Mouse (Mus musculus): ENCODE results near the gene Ccdc188. TPM values are rescaled to one million over a fixed set of nuclear protein-coding genes. Genes with fewer than 3 reads are reported as not detected.

Ccdc188 gene
- polyA plus RNA-seq, 1 experiment from 2014 or later = not detected

GRCm38 (mm10) chr16:18213689-18214088 lies 4.0 kb upstream of the Ccdc188 start:
- Histone ChIP-seq H3K36me3 (ENCODE audit: control insufficient read depth, insufficient read depth, low read length) (no peaks in the 10 kb centered on the region), H3K27me3 (ENCODE audit: control insufficient read depth, insufficient read depth, low read length) (no peaks in the 10 kb centered on the region), H3K27ac (ENCODE audit: low read depth, low read length) (peak overlapping the region; percentile 83), H3K9me3 (ENCODE audit: control insufficient read depth, low read length) (no peaks in the 10 kb centered on the region), H3K4me1 (ENCODE audit: control insufficient read depth, insufficient read depth, low read length) (peaks cover 23% of the 10 kb centered on the region), H3K9ac (ENCODE audit: low read length) (peak overlapping the region; percentile 49), H3K4me3 (ENCODE audit: low read depth, low read length) (peak overlapping the region; percentile 9), H3K4me2 (peak overlapping the region; percentile 46)
- DNase-seq (ENCODE audit: low spot score, missing footprints) (peak; percentile 99), ATAC-seq (ENCODE audit: low FRiP score) (peak; percentile 95)
- 22% methylated on average over 6 of the region's 6 CpGs for WGBS

- Histone ChIP-seq H3K27me3 (ENCODE audit: control insufficient read depth, insufficient read depth, low read length) (no peaks in the 10 kb centered on the region), H3K4me1 (ENCODE audit: control insufficient read depth, insufficient read depth, low read length) (peaks cover 24% of the 10 kb centered on the region), H3K9ac (ENCODE audit: low read length) (peak overlapping the region; percentile 49; the same call in 1 of the 2 replicates), H3K4me3 (ENCODE audit: low read depth, low read length) (0 out of 2 replicates have a peak overlapping the region, but pooled peaks have one; percentile 9), H3K27ac (ENCODE audit: low read depth, low read length) (peak overlapping the region; percentile 83), H3K9me3 (ENCODE audit: control insufficient read depth, low read length) (no peaks in the 10 kb centered on the region), H3K36me3 (ENCODE audit: control insufficient read depth, insufficient read depth, low read length) (no peaks in the 10 kb centered on the region), H3K4me2 (peak overlapping the region; percentile 46)
- ATAC-seq (ENCODE audit: low FRiP score) (no peak), DNase-seq (ENCODE audit: low spot score, missing footprints) (no peak)
- 73% methylated on average over 7 of the region's 7 CpGs for WGBS
Observed at GRCm38 (mm10) chr16:18214858-18215257, 2.8 kb upstream of the Ccdc188 start.

GRCm38 (mm10) chr16:18218580-18218996 lies 909 bp downstream of the Ccdc188 start:
- 84% methylated on average over 9 of the region's 9 CpGs for WGBS
- no peak overlapping the region for H3K27ac ChIP-seq (ENCODE audit: low read depth, low read length)
- ATAC-seq (ENCODE audit: low FRiP score) = no peak
- H3K9me3 ChIP-seq (ENCODE audit: control insufficient read depth, low read length) = no peaks in the 10 kb centered on the region
- no peak overlapping the region for H3K4me3 ChIP-seq (ENCODE audit: low read depth, low read length)
- DNase-seq (ENCODE audit: low spot score, missing footprints) = no peak
- no peak overlapping the region for H3K9ac ChIP-seq (ENCODE audit: low read length)
- no peaks in the 10 kb centered on the region for H3K36me3 ChIP-seq (ENCODE audit: control insufficient read depth, insufficient read depth, low read length)
- no peaks in the 10 kb centered on the region for H3K27me3 ChIP-seq (ENCODE audit: control insufficient read depth, insufficient read depth, low read length)
- no peak overlapping the region for H3K4me2 ChIP-seq
- H3K4me1 ChIP-seq (ENCODE audit: control insufficient read depth, insufficient read depth, low read length) = peaks cover 18% of the 10 kb centered on the region

GRCm38 (mm10) chr16:18220001-18220400 lies 2.3 kb downstream of the Ccdc188 start:
- Histone ChIP-seq H3K27ac (ENCODE audit: low read depth, low read length) (no peak overlapping the region), H3K9ac (ENCODE audit: low read length) (no peak overlapping the region), H3K4me1 (ENCODE audit: control insufficient read depth, insufficient read depth, low read length) (peaks cover 7% of the 10 kb centered on the region), H3K9me3 (ENCODE audit: control insufficient read depth, low read length) (no peaks in the 10 kb centered on the region), H3K4me2 (no peak overlapping the region), H3K27me3 (ENCODE audit: control insufficient read depth, insufficient read depth, low read length) (no peaks in the 10 kb centered on the region), H3K4me3 (ENCODE audit: low read depth, low read length) (no peak overlapping the region), H3K36me3 (ENCODE audit: control insufficient read depth, insufficient read depth, low read length) (peaks cover 3% of the 10 kb centered on the region; the same call in 1 of the 2 replicates)
- DNase-seq (ENCODE audit: low spot score, missing footprints) (peak; percentile 85), ATAC-seq (ENCODE audit: low FRiP score) (peak; percentile 62; the same call in 1 of the 2 replicates)
- WGBS = 60% methylated on average over 8 of the region's 8 CpGs

- peaks cover 7% of the 10 kb centered on the region; the same call in 1 of the 2 replicates for H3K36me3 ChIP-seq (ENCODE audit: control insufficient read depth, insufficient read depth, low read length)
Observed at GRCm38 (mm10) chr16:18220856-18221542, 3.3 kb downstream of the Ccdc188 start.

GRCm38 (mm10) chr16:18221543-18221898 lies 3.8 kb downstream of the Ccdc188 start:
- Histone ChIP-seq H3K27me3 (ENCODE audit: control insufficient read depth, insufficient read depth, low read length) (no peaks in the 10 kb centered on the region), H3K9ac (ENCODE audit: low read length) (no peak overlapping the region), H3K4me1 (ENCODE audit: control insufficient read depth, insufficient read depth, low read length) (peaks cover 7% of the 10 kb centered on the region), H3K9me3 (ENCODE audit: control insufficient read depth, low read length) (no peaks in the 10 kb centered on the region), H3K36me3 (ENCODE audit: control insufficient read depth, insufficient read depth, low read length) (peaks cover 11% of the 10 kb centered on the region), H3K4me3 (ENCODE audit: low read depth, low read length) (no peak overlapping the region), H3K27ac (ENCODE audit: low read depth, low read length) (no peak overlapping the region), H3K4me2 (no peak overlapping the region)
- ATAC-seq (ENCODE audit: low FRiP score) (no peak), DNase-seq (ENCODE audit: low spot score, missing footprints) (no peak)
- 73% methylated on average over 11 of the region's 11 CpGs for WGBS

More at GRCm38 (mm10) chr16:18220856-18221542, 3.3 kb downstream of the Ccdc188 start:
- no peaks in the 10 kb centered on the region for H3K9me3 ChIP-seq (ENCODE audit: control insufficient read depth, low read length)
- H3K27ac ChIP-seq (ENCODE audit: low read depth, low read length) = no peak overlapping the region
- 90% methylated on average over 6 of the region's 6 CpGs for WGBS
- H3K4me3 ChIP-seq (ENCODE audit: low read depth, low read length) = no peak overlapping the region
- H3K9ac ChIP-seq (ENCODE audit: low read length) = no peak overlapping the region
- ATAC-seq (ENCODE audit: low FRiP score) (no peak), DNase-seq (ENCODE audit: low spot score, missing footprints) (no peak)
- peaks cover 7% of the 10 kb centered on the region for H3K4me1 ChIP-seq (ENCODE audit: control insufficient read depth, insufficient read depth, low read length)
- H3K27me3 ChIP-seq (ENCODE audit: control insufficient read depth, insufficient read depth, low read length) = no peaks in the 10 kb centered on the region
- no peak overlapping the region for H3K4me2 ChIP-seq

- Histone ChIP-seq H3K9ac (ENCODE audit: low read length) (no peak overlapping the region), H3K27ac (ENCODE audit: low read depth, low read length) (no peak overlapping the region), H3K4me2 (no peak overlapping the region), H3K9me3 (ENCODE audit: control insufficient read depth, low read length) (no peaks in the 10 kb centered on the region), H3K4me1 (ENCODE audit: control insufficient read depth, insufficient read depth, low read length) (peaks cover 7% of the 10 kb centered on the region), H3K27me3 (ENCODE audit: control insufficient read depth, insufficient read depth, low read length) (no peaks in the 10 kb centered on the region), H3K4me3 (ENCODE audit: low read depth, low read length) (no peak overlapping the region), H3K36me3 (ENCODE audit: control insufficient read depth, insufficient read depth, low read length) (peaks cover 12% of the 10 kb centered on the region)
- DNase-seq (ENCODE audit: low spot score, missing footprints) (no peak), ATAC-seq (ENCODE audit: low FRiP score) (no peak)
- 87% methylated on average over 11 of the region's 11 CpGs for WGBS
Observed at GRCm38 (mm10) chr16:18222188-18222587, 4.5 kb downstream of the Ccdc188 start.

- H3K36me3 ChIP-seq (ENCODE audit: control insufficient read depth, insufficient read depth, low read length) = peaks cover 12% of the 10 kb centered on the region
- H3K9me3 ChIP-seq (ENCODE audit: control insufficient read depth, low read length) = no peaks in the 10 kb centered on the region
- no peak overlapping the region for H3K27ac ChIP-seq (ENCODE audit: low read depth, low read length)
- no peaks in the 10 kb centered on the region for H3K4me1 ChIP-seq (ENCODE audit: control insufficient read depth, insufficient read depth, low read length)
- 95% methylated on average over 13 of the region's 13 CpGs for WGBS
- H3K9ac ChIP-seq (ENCODE audit: low read length) = no peak overlapping the region
- DNase-seq (ENCODE audit: low spot score, missing footprints) (no peak), ATAC-seq (ENCODE audit: low FRiP score) (no peak)
- no peaks in the 10 kb centered on the region for H3K27me3 ChIP-seq (ENCODE audit: control insufficient read depth, insufficient read depth, low read length)
- H3K4me2 ChIP-seq = no peak overlapping the region
- H3K4me3 ChIP-seq (ENCODE audit: low read depth, low read length) = no peak overlapping the region
Observed at GRCm38 (mm10) chr16:18227187-18227586, 9.5 kb downstream of the Ccdc188 start.

- peaks cover 12% of the 10 kb centered on the region for H3K36me3 ChIP-seq (ENCODE audit: control insufficient read depth, insufficient read depth, low read length)
- peak; percentile 74 for DNase-seq (ENCODE audit: low spot score, missing footprints)
- 94% methylated on average over 20 of the region's 20 CpGs for WGBS
- H3K4me1 ChIP-seq (ENCODE audit: control insufficient read depth, insufficient read depth, low read length) = no peaks in the 10 kb centered on the region
- no peak overlapping the region for H3K27ac ChIP-seq (ENCODE audit: low read depth, low read length)
- H3K4me3 ChIP-seq (ENCODE audit: low read depth, low read length) = no peak overlapping the region
- H3K27me3 ChIP-seq (ENCODE audit: control insufficient read depth, insufficient read depth, low read length) = no peaks in the 10 kb centered on the region
- ATAC-seq (ENCODE audit: low FRiP score) = no peak
- no peak overlapping the region for H3K4me2 ChIP-seq
- no peak overlapping the region for H3K9ac ChIP-seq (ENCODE audit: low read length)
- H3K9me3 ChIP-seq (ENCODE audit: control insufficient read depth, low read length) = no peaks in the 10 kb centered on the region
Observed at GRCm38 (mm10) chr16:18227897-18228422, 10.3 kb downstream of the Ccdc188 start.
